Mouse (Mus musculus) limb, embryonic 12.5 days (tissue): ENCODE data around the gene Dscam. TPM values are rescaled to one million over a fixed set of nuclear protein-coding genes. Genes with fewer than 3 reads are reported as not detected.

Experiments
- ATAC-seq: fragments of 200-750 bp; cut with Nextera tagmentation; 2 replicates; pipeline ENCODE4 v1.8.0; 2017; ENCODE audit warnings: low read depth, moderate TSS enrichment; ENCODE audit not compliant: insufficient number of reproducible peaks, insufficient read depth, low FRiP score, low TSS enrichment
- H3K27ac ChIP-seq: fragments of 300-500 bp; sonication (generic); 2 replicates; pipeline ENCODE4 v1.5.1; 2016; ENCODE audit warnings: mild to moderate bottlenecking, moderate library complexity
- H3K27me3 ChIP-seq: fragments of 300-500 bp; sonication (generic); 2 replicates; pipeline ENCODE4 v1.6.1; 2016; ENCODE audit warnings: mild to moderate bottlenecking, moderate library complexity
- H3K36me3 ChIP-seq: fragments of 300-500 bp; sonication (generic); 2 replicates; pipeline ENCODE4 v1.6.1; 2016; ENCODE audit warnings: mild to moderate bottlenecking, moderate library complexity
- H3K4me1 ChIP-seq: fragments of 300-500 bp; sonication (generic); replicated peaks from 2 replicates; pipeline ENCODE4 v1.6.1; 2016
- H3K4me2 ChIP-seq: fragments of 300-500 bp; sonication (generic); 2 replicates; pipeline ENCODE4 v1.6.1; 2016; ENCODE audit warnings: mild to moderate bottlenecking, moderate library complexity
- H3K4me3 ChIP-seq: fragments of 300-500 bp; sonication (generic); replicated peaks from 2 replicates; pipeline ENCODE4 v1.5.1; 2016; ENCODE audit warnings: mild to moderate bottlenecking
- H3K9ac ChIP-seq: fragments of 300-500 bp; sonication (generic); replicated peaks from 2 replicates; pipeline ENCODE4 v1.6.1; 2016; ENCODE audit warnings: mild to moderate bottlenecking, moderate library complexity
- H3K9me3 ChIP-seq: fragments of 300-500 bp; sonication (generic); 2 replicates; pipeline ENCODE4 v1.6.1; 2016; ENCODE audit warnings: mild to moderate bottlenecking, moderate library complexity
- WGBS: fragments of 180-500 bp; shearing (Covaris S2); methylation state at CpG from one replicate; pipeline ENCODE4 v1.1.7; 2016; 5-methylcytosine and 5-hydroxymethylcytosine counted together
- polyA plus RNA-seq: library from polyadenylated mRNA; unstranded; fragments of >200 nt; fragmentation: Nextera tagmentation; extraction: Ambion mirVana; gene quantifications from 2 replicates; pipeline ENCODE4 v1.2.1, GENCODE M21; 2016

The Dscam gene
- polyA plus RNA-seq, 1 experiment from 2014 or later, result not detected

- no peaks in the 10 kb centered on the region for H3K27me3 ChIP-seq
- 82% methylated on average over 3 of the region's 3 CpGs for WGBS
- no peak for ATAC-seq
Observed at GRCm38 (mm10) chr16:97017171-97017738, 153.3 kb downstream of the Dscam start.

GRCm38 (mm10) chr16:97016244-97016850 lies 154.2 kb downstream of the Dscam start:
- Histone ChIP-seq H3K4me1 (no peaks in the 10 kb centered on the region), H3K4me2 (no peak overlapping the region), H3K9ac (no peak overlapping the region), H3K9me3 (no peaks in the 10 kb centered on the region), H3K27me3 (no peaks in the 10 kb centered on the region), H3K4me3 (no peak overlapping the region), H3K36me3 (no peaks in the 10 kb centered on the region), H3K27ac (no peak overlapping the region)
- no peak for ATAC-seq
- WGBS, result 82% methylated on average over 2 of the region's 2 CpGs

More at GRCm38 (mm10) chr16:97017171-97017738, 153.3 kb downstream of the Dscam start:
- no peaks in the 10 kb centered on the region for H3K9me3 ChIP-seq
- H3K36me3 ChIP-seq, result no peaks in the 10 kb centered on the region
- H3K27ac ChIP-seq, result no peak overlapping the region
- no peaks in the 10 kb centered on the region for H3K4me1 ChIP-seq
- no peak overlapping the region for H3K4me3 ChIP-seq
- no peak overlapping the region for H3K9ac ChIP-seq
- no peak overlapping the region for H3K4me2 ChIP-seq

DNA sequence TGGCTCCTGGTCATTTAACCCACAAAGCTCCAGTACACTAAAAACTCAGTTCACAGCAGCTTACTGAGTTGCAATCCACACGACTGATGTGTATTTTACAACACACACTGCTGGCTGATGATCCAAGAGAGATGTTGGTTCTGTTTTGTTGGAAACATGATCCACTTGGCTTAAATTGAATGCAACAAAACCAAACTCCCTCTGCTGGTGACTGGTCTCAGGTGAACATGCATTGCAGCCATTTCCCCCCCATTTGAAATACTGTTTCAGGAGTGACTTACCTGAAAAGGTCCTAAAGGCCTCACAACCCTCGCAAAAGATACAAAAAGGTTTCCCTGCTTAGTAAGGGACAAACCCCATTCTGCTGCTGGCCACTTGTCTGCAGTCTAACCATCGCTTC lies 156.2 kb downstream of the Dscam start:
- no peak overlapping the region for H3K27ac ChIP-seq
- H3K4me1 ChIP-seq, result peaks cover 6% of the 10 kb centered on the region; the same call in 1 of the 2 replicates
- 66% methylated on average over 3 of the region's 3 CpGs for WGBS
- H3K9ac ChIP-seq, result no peak overlapping the region
- H3K27me3 ChIP-seq, result no peaks in the 10 kb centered on the region
- no peak overlapping the region for H3K4me2 ChIP-seq
- H3K4me3 ChIP-seq, result no peak overlapping the region
- H3K36me3 ChIP-seq, result no peaks in the 10 kb centered on the region
- H3K9me3 ChIP-seq, result no peaks in the 10 kb centered on the region
- ATAC-seq, result no peak

DNA sequence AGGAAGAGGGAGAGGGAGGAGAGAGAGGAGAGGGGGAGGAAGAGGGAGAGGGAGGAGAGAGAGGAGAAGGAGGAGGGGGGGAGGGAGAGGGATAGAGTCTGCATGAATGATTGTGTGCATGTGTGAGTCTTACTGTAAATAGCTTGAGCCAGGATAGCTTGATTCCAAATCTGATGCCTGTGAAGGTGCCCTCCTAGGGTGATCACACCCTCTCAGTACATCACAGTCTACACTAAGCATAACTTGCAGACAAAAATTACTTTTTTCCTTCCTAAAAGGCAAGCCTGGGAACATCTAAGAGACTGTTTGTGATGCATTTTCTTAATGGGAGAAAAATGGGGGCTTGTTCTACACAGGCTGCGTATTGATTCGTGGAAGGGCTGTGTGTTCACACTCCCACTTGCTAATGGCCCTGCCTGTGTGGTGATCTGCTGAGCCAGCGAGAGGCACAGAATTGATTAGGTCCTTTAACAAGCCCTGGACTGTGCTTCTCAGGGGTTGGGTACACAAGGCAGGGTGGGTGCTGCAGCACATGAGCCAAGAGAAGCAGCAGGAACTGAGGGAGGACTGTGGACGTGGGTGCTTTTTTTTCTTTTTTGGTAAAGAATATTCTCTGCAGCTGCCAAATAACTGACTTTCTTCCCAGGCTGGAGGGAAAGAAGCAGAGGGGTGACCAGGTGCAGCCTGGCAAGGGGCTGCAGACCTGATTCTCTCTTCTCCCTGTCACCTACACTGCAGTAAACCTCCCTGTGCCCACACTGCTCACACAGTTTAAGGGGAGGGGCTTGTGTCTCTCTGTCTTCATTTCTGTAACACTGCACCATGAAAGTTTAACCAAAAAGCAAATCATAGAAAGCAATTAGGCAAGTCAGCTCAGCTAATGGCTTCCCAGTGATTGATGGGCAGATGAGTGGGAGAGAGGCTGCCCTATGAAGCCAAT lies 161.2 kb downstream of the Dscam start:
- no peak overlapping the region for H3K4me3 ChIP-seq
- H3K9me3 ChIP-seq, result no peaks in the 10 kb centered on the region
- no peaks in the 10 kb centered on the region for H3K27me3 ChIP-seq
- H3K9ac ChIP-seq, result no peak overlapping the region
- peaks cover 18% of the 10 kb centered on the region for H3K4me1 ChIP-seq
- WGBS, result 59% methylated on average over 4 of the region's 4 CpGs
- ATAC-seq, result no peak
- no peaks in the 10 kb centered on the region for H3K36me3 ChIP-seq
- no peak overlapping the region for H3K27ac ChIP-seq
- no peak overlapping the region for H3K4me2 ChIP-seq

- Histone ChIP-seq H3K4me2 (no peak overlapping the region), H3K9ac (no peak overlapping the region), H3K4me3 (no peak overlapping the region), H3K36me3 (no peaks in the 10 kb centered on the region), H3K9me3 (no peaks in the 10 kb centered on the region), H3K27me3 (no peaks in the 10 kb centered on the region), H3K27ac (no peak overlapping the region), H3K4me1 (peaks cover 18% of the 10 kb centered on the region)
- 49% methylated on average over 11 of the region's 11 CpGs for WGBS
- no peak for ATAC-seq
Observed at GRCm38 (mm10) chr16:97007892-97008527, 162.5 kb downstream of the Dscam start.

DNA sequence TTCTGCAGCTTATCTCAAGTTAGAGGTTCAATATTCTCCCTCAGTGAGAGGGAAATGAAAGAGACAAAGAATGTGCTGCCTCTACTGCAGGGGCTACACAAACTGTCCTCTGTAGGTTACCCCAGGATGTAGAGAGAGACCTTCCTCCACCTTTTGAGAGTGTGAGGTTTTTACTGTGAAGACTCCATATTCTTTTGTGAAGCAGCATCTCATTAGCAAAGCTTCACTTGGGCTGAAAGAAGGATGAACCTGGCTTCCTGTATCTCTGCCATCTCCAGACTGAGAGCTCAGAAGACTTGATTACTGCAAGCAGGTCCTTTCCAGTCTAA lies 163.7 kb downstream of the Dscam start:
- Histone ChIP-seq H3K9ac (no peak overlapping the region), H3K4me3 (no peak overlapping the region), H3K36me3 (no peaks in the 10 kb centered on the region), H3K4me1 (peaks cover 23% of the 10 kb centered on the region), H3K4me2 (no peak overlapping the region), H3K27me3 (no peaks in the 10 kb centered on the region), H3K27ac (0 out of 2 replicates have a peak overlapping the region, but pooled peaks have one; percentile 2), H3K9me3 (no peaks in the 10 kb centered on the region)
- ATAC-seq, result no peak

- no peaks in the 10 kb centered on the region for H3K9me3 ChIP-seq
- no peak overlapping the region for H3K4me3 ChIP-seq
- WGBS, result 62% methylated on average over 9 of the region's 9 CpGs
- no peak overlapping the region for H3K27ac ChIP-seq
- no peaks in the 10 kb centered on the region for H3K27me3 ChIP-seq
- no peak for ATAC-seq
- H3K9ac ChIP-seq, result no peak overlapping the region
- no peak overlapping the region for H3K4me2 ChIP-seq
- no peaks in the 10 kb centered on the region for H3K36me3 ChIP-seq
- peaks cover 23% of the 10 kb centered on the region for H3K4me1 ChIP-seq
Observed at GRCm38 (mm10) chr16:97006041-97006853, 164.3 kb downstream of the Dscam start.

GRCm38 (mm10) chr16:97003965-97004364 lies 166.6 kb downstream of the Dscam start:
- WGBS, result 67% methylated on average over 1 of the region's 1 CpGs
- no peaks in the 10 kb centered on the region for H3K36me3 ChIP-seq
- no peak for ATAC-seq
- H3K4me1 ChIP-seq, result peaks cover 15% of the 10 kb centered on the region; the same call in 1 of the 2 replicates
- no peak overlapping the region for H3K9ac ChIP-seq
- no peaks in the 10 kb centered on the region for H3K9me3 ChIP-seq
- no peak overlapping the region for H3K27ac ChIP-seq
- no peak overlapping the region for H3K4me2 ChIP-seq
- H3K4me3 ChIP-seq, result no peak overlapping the region
- no peaks in the 10 kb centered on the region for H3K27me3 ChIP-seq

DNA sequence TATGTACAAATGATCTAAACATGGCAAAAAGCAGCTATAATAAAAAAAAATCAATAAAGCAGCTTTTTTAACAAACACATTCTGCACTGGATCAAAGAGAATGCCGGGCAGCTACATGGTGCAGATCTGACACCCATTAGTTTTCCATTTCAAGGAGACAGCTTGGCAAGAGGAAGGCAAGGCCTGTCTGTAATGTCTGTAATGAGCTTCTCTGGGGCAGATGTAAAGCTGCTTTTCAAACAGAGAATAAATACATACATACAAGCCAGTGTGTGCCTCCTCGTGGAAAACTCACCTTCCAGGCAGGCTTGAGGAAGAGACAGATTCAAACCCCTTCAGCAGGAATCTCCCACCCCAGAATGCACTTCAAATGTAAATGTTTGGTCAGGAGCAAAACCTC lies 167.7 kb downstream of the Dscam start:
- peaks cover 14% of the 10 kb centered on the region; the same call in 1 of the 2 replicates for H3K4me1 ChIP-seq
- ATAC-seq, result no peak

DNA sequence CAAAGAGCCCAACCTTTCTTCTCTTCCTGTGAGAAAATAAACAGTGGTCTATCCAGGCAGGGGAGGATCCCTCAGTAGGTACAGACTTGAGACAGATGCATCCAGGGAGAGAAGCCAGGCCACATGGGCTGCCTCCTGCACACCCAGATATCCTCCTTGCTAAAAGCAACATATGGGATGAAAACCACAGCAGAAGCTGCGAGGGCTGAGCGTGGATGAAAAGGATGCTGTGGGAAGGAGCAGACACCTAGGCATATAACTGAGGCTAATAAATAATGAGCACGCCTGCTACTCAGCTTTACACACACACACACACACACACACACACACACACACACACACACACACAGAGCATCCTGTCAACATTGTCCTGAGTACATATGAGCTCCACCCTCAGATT lies 168.4 kb downstream of the Dscam start:
- H3K4me2 ChIP-seq, result no peak overlapping the region
- 0 out of 2 replicates have a peak, but pooled peaks cover 8% of the 10 kb centered on the region for H3K4me1 ChIP-seq
- 50% methylated on average over 3 of the region's 3 CpGs for WGBS
- no peaks in the 10 kb centered on the region for H3K27me3 ChIP-seq
- no peak overlapping the region for H3K27ac ChIP-seq
- H3K9ac ChIP-seq, result no peak overlapping the region
- no peaks in the 10 kb centered on the region for H3K36me3 ChIP-seq
- H3K9me3 ChIP-seq, result no peaks in the 10 kb centered on the region
- H3K4me3 ChIP-seq, result no peak overlapping the region
- no peak for ATAC-seq

More for the DNA sequence above, 167.7 kb downstream of the Dscam start:
- Histone ChIP-seq H3K4me3 (no peak overlapping the region), H3K9me3 (no peaks in the 10 kb centered on the region), H3K4me2 (no peak overlapping the region), H3K27ac (no peak overlapping the region), H3K27me3 (no peaks in the 10 kb centered on the region), H3K9ac (no peak overlapping the region), H3K36me3 (no peaks in the 10 kb centered on the region)
- 48% methylated on average over 2 of the region's 2 CpGs for WGBS
